Mouse (Mus musculus) hindbrain, embryonic 16.5 days (tissue): ENCODE measurements around the gene Urah. TPM values are rescaled to one million over a fixed set of nuclear protein-coding genes. Genes with fewer than 3 reads are reported as not detected.

Experiments used
- ATAC-seq: fragments of 200-750 bp; cut with Nextera tagmentation; 2 replicates; pipeline ENCODE4 v1.8.0; 2017; ENCODE audit warnings: moderate TSS enrichment, moderate library complexity
- H3K27ac ChIP-seq: fragments of 300-500 bp; sonication (generic); 2 replicates; pipeline ENCODE4 v1.5.1; 2014; ENCODE audit warnings: low read depth, mild to moderate bottlenecking, control low read depth, low read length, moderate library complexity
- H3K27me3 ChIP-seq: fragments of 300-500 bp; sonication (generic); replicated peaks from 2 replicates; pipeline ENCODE4 v1.6.1; 2014; ENCODE audit warnings: low read length; ENCODE audit not compliant: control insufficient read depth, insufficient read depth
- H3K36me3 ChIP-seq: fragments of 300-500 bp; sonication (generic); 2 replicates; pipeline ENCODE4 v1.6.1; 2014; ENCODE audit warnings: mild to moderate bottlenecking, low read length, moderate library complexity, mixed read lengths; ENCODE audit not compliant: control insufficient read depth, insufficient read depth
- H3K4me1 ChIP-seq: fragments of 300-500 bp; sonication (generic); 2 replicates; pipeline ENCODE4 v1.6.1; 2014; ENCODE audit warnings: low read depth, low read length; ENCODE audit not compliant: control insufficient read depth, insufficient read depth
- H3K4me2 ChIP-seq: fragments of 300-500 bp; sonication (generic); 2 replicates; pipeline ENCODE4 v1.6.1; 2014; ENCODE audit warnings: mild to moderate bottlenecking, low read length, control low read depth, moderate library complexity
- H3K4me3 ChIP-seq: fragments of 300-500 bp; sonication (generic); 2 replicates; pipeline ENCODE4 v1.5.1; 2014; ENCODE audit warnings: mild to moderate bottlenecking, low read length, control low read depth, moderate library complexity
- H3K9ac ChIP-seq: fragments of 300-500 bp; sonication (generic); 2 replicates; pipeline ENCODE4 v1.6.1; 2014; ENCODE audit warnings: low read depth, mild to moderate bottlenecking, control low read depth, low read length, moderate library complexity
- H3K9me3 ChIP-seq: fragments of 300-500 bp; sonication (generic); 2 replicates; pipeline ENCODE4 v1.6.1; 2014; ENCODE audit warnings: mild to moderate bottlenecking, low read length, moderate library complexity; ENCODE audit not compliant: control insufficient read depth
- WGBS: fragments of 180-500 bp; shearing (Covaris S2); extraction: QIAGEN DNeasy Blood & Tissue Kit; methylation state at CpG from one replicate; pipeline ENCODE4 v1.1.7; 2014; 5-methylcytosine and 5-hydroxymethylcytosine counted together
- polyA plus RNA-seq: library from polyadenylated mRNA; unstranded; fragments of >200 nt; fragmentation: Nextera tagmentation; extraction: Ambion mirVana; gene quantifications from 2 replicates; pipeline ENCODE4 v1.2.1, GENCODE M21; 2015

The Urah gene
- polyA plus RNA-seq, 1 experiment from 2014 or later = not detected

- Histone ChIP-seq H3K27me3 (no peaks in the 10 kb centered on the region), H3K9me3 (no peaks in the 10 kb centered on the region), H3K4me2 (peak overlapping the region; percentile 79), H3K36me3 (peaks cover 7% of the 10 kb centered on the region; the same call in 1 of the 2 replicates), H3K4me1 (peaks cover 13% of the 10 kb centered on the region), H3K27ac (peak overlapping the region; percentile 74), H3K9ac (peak overlapping the region; percentile 93), H3K4me3 (peak overlapping the region; percentile 99)
- WGBS = 22% methylated on average over 8 of the region's 8 CpGs
- no peak for ATAC-seq
Measured at GRCm38 (mm10) chr7:140880865-140881515, 46.2 kb downstream of the Urah start.

GRCm38 (mm10) chr7:140881696-140882468 is 47.1 kb downstream of the Urah start, which contains the start of the genes Psmd13 and Sirt3:
Gene Psmd13, plus strand, starts transcription at chr7:140881968.
Gene Sirt3, minus strand, starts transcription at chr7:140882309.
- no peaks in the 10 kb centered on the region for H3K9me3 ChIP-seq
- H3K4me2 ChIP-seq = peak within 1 kb of the TSS; percentile 79
- H3K4me3 ChIP-seq = peak within 1 kb of the TSS; percentile 99
- under 1% methylated on average over 54 of the region's 59 CpGs for WGBS
- H3K9ac ChIP-seq = peak within 1 kb of the TSS; percentile 93
- H3K4me1 ChIP-seq = peaks cover 13% of the 10 kb centered on the region
- ATAC-seq = peak; percentile 96
- H3K27me3 ChIP-seq = no peaks in the 10 kb centered on the region
- H3K27ac ChIP-seq = peak within 1 kb of the TSS; percentile 74
- peaks cover 8% of the 10 kb centered on the region; the same call in 1 of the 2 replicates for H3K36me3 ChIP-seq

- Histone ChIP-seq H3K27ac (peak overlapping the region; percentile 74), H3K4me1 (peaks cover 13% of the 10 kb centered on the region), H3K9ac (peak overlapping the region; percentile 93), H3K4me3 (peak overlapping the region; percentile 99), H3K9me3 (no peaks in the 10 kb centered on the region), H3K4me2 (peak overlapping the region; percentile 79), H3K36me3 (peaks cover 10% of the 10 kb centered on the region), H3K27me3 (no peaks in the 10 kb centered on the region)
- under 1% methylated on average over 12 of the region's 12 CpGs for WGBS
- ATAC-seq = peak; percentile 74; the same call in 1 of the 2 replicates
Measured at GRCm38 (mm10) chr7:140882469-140882803, 47.6 kb downstream of the Urah start.

Other genes with a start within 250 kb of the Urah start
- gene Olfr46, start 233.7 kb upstream of the Urah start, polyA plus RNA-seq = 0.05 TPM in 1 of 2 replicates, not detected in the other
- gene Olfr61, start 206.0 kb upstream of the Urah start, polyA plus RNA-seq = not detected in 2 replicates
- gene Olfr53, start 188.6 kb upstream of the Urah start, polyA plus RNA-seq = not detected in 2 replicates
- 0.05 TPM in 1 of 2 replicates, not detected in the other for gene Olfr539, start 175.1 kb upstream of the Urah start, polyA plus RNA-seq
- not detected in 2 replicates for gene Olfr45, start 153.1 kb upstream of the Urah start, polyA plus RNA-seq
- gene Olfr541, start 137.8 kb upstream of the Urah start, polyA plus RNA-seq = not detected in 2 replicates
- gene Cyp2e1, start 71.3 kb upstream of the Urah start, polyA plus RNA-seq = not detected in 2 replicates
- gene Syce1, start 47.2 kb upstream of the Urah start, polyA plus RNA-seq = 0.60 and 0.89 TPM in 2 replicates
- 28.8 and 32.3 TPM in 2 replicates for gene Zfp941, start 12.8 kb upstream of the Urah start, polyA plus RNA-seq
- gene Scgb1c1, start 10.5 kb downstream of the Urah start, polyA plus RNA-seq = not detected in 2 replicates
- gene Odf3, start 12.8 kb downstream of the Urah start, polyA plus RNA-seq = 0.21 and 0.29 TPM in 2 replicates
- gene Gm45785, start 21.3 kb downstream of the Urah start, polyA plus RNA-seq = 0.19 TPM in 1 of 2 replicates, not detected in the other
- gene Ric8a, start 21.9 kb downstream of the Urah start, polyA plus RNA-seq = 110 and 112 TPM in 2 replicates
- gene Bet1l, start 22.6 kb downstream of the Urah start, polyA plus RNA-seq = 37.5 and 47.5 TPM in 2 replicates
- gene Psmd13, start 47.0 kb downstream of the Urah start, polyA plus RNA-seq = 259 and 260 TPM in 2 replicates
- 60.8 and 70.6 TPM in 2 replicates for gene Sirt3, start 47.3 kb downstream of the Urah start, polyA plus RNA-seq
- gene Cox8b, start 65.4 kb downstream of the Urah start, polyA plus RNA-seq = 2.0 TPM in 1 of 2 replicates, not detected in the other
- gene Nlrp6, start 85.9 kb downstream of the Urah start, polyA plus RNA-seq = 0.65 and 0.75 TPM in 2 replicates
- 8.3 and 10.4 TPM in 2 replicates for gene Pgghg, start 106.4 kb downstream of the Urah start, polyA plus RNA-seq
- 0.49 and 1.7 TPM in 2 replicates for gene Ifitm5, start 115.3 kb downstream of the Urah start, polyA plus RNA-seq
- not detected in 2 replicates for gene Gm45717, start 120.9 kb downstream of the Urah start, polyA plus RNA-seq
- gene Ifitm2, start 121.0 kb downstream of the Urah start, polyA plus RNA-seq = 182 and 202 TPM in 2 replicates
- 15.2 and 19.4 TPM in 2 replicates for gene Ifitm1, start 132.2 kb downstream of the Urah start, polyA plus RNA-seq
- 41.2 and 43.1 TPM in 2 replicates for gene Ifitm3, start 175.8 kb downstream of the Urah start, polyA plus RNA-seq
- 0.83 and 1.3 TPM in 2 replicates for gene Ifitm6, start 182.9 kb downstream of the Urah start, polyA plus RNA-seq
- not detected in 2 replicates for gene Gm17387, start 194.1 kb downstream of the Urah start, polyA plus RNA-seq
- 53.3 and 55.0 TPM in 2 replicates for gene B4galnt4, start 226.1 kb downstream of the Urah start, polyA plus RNA-seq
- gene Pkp3, start 243.2 kb downstream of the Urah start, polyA plus RNA-seq = 0.31 and 0.32 TPM in 2 replicates